Mouse (Mus musculus): ENCODE measurements around the gene Ap2s1. TPM values are rescaled to one million over a fixed set of nuclear protein-coding genes. Genes with fewer than 3 reads are reported as not detected.
A peak's percentile ranks its signal among the peaks of the same experiment; 100 is the strongest.

Ap2s1 gene
- polyA plus RNA-seq, 1 experiment from 2014 or later, result 255 TPM

DNA sequence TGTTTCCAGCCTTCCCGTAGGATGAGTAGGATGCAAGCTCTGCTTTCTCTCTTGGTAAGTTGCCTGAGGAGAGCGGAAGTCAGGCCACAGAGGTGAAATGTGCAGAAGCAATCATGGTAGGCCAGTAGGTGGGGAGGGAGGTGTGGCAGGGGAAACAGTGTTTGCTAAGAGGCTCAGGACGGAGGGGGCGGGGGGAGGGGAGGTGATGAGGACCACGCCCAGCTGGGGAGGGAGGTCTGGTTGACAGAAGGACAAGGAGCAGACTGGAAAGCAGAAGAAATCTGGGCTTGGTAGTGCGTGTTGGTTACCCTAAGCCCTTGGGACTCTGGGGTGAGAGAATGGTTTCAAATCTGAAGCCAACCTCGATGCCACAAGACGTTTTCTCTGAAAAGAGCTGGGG lies 22.1 kb downstream of the Ap2s1 start:
- no peak overlapping the region for H3K27ac ChIP-seq (ENCODE audit: low read depth)
- DNase-seq (ENCODE audit: low spot score) (peak; percentile 69), ATAC-seq (replicated peaks; ENCODE audit: low FRiP score, low TSS enrichment, low read depth) (peak; percentile 57; the same call in 1 of the 2 replicates)
- no peaks in the 10 kb centered on the region for H3K36me3 ChIP-seq (ENCODE audit: control insufficient read depth, insufficient read depth, low read length)
- no peaks in the 10 kb centered on the region for H3K27me3 ChIP-seq (replicated peaks; ENCODE audit: control insufficient read depth, insufficient read depth, low read length)
- H3K4me1 ChIP-seq (replicated peaks; ENCODE audit: control insufficient read depth, insufficient read depth, low read length), result no peaks in the 10 kb centered on the region
- H3K4me3 ChIP-seq (ENCODE audit: low read depth, low read length), result no peak overlapping the region
- H3K4me2 ChIP-seq (ENCODE audit: low read length), result no peak overlapping the region
- WGBS, result 20% methylated on average over 8 of the region's 8 CpGs
- no peak overlapping the region for H3K9ac ChIP-seq (ENCODE audit: low read length)
- no peaks in the 10 kb centered on the region for H3K9me3 ChIP-seq (ENCODE audit: control insufficient read depth, low read length)

DNA sequence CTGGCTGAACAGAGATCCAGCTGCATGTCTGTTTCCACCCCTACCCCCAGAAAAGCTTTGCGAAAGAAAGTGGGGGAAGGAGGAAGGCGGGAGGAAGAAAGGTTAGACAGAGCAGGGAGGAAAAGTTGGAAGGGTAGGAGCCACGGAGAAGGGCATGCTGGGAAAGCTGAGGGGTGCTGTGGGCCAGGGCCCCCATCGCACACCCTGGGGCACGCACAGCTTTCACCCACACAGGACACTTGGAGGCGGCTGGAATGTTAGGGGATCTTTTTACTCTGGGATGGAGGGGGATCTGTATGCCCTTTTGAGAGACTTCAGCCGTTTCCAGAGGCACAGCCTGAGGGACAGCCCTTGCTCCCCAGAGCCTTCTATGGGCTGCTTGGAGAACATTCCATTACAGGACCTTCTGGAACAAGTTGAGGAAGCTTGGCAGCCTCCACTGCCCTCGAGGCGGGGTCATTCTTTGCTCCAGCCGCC lies 22.8 kb downstream of the Ap2s1 start:
- no peak overlapping the region for H3K4me2 ChIP-seq (ENCODE audit: low read length)

DNA sequence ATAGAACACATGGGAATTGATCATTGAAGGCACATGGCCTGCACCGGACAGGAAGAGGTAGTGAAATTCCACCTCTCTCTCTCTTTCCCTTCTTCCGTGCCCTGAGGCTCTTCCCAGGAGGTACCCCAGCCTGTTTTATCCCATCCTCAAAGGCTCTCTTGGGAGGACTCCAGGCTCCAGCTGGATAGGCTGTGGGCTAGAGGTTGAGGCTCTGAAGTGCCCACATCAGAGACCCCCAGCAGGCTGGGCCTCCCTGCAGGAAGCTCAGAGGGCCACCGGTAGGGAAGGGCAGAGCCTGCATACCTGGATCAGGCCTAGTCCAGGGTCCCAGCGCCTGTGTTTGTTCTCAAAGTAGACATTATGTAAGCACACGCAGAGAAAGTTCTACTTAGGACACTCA lies 23.4 kb downstream of the Ap2s1 start:
- no peak overlapping the region for H3K4me2 ChIP-seq (ENCODE audit: low read length)
- H3K9me3 ChIP-seq (ENCODE audit: control insufficient read depth, low read length), result no peaks in the 10 kb centered on the region
- WGBS, result 47% methylated on average over 5 of the region's 5 CpGs
- no peak overlapping the region for H3K4me3 ChIP-seq (ENCODE audit: low read depth, low read length)
- DNase-seq (ENCODE audit: low spot score), result no peak
- no peak overlapping the region for H3K27ac ChIP-seq (ENCODE audit: low read depth)
- no peaks in the 10 kb centered on the region for H3K36me3 ChIP-seq (ENCODE audit: control insufficient read depth, insufficient read depth, low read length)
- H3K4me1 ChIP-seq (replicated peaks; ENCODE audit: control insufficient read depth, insufficient read depth, low read length), result no peaks in the 10 kb centered on the region
- no peak for ATAC-seq (replicated peaks; ENCODE audit: low FRiP score, low TSS enrichment, low read depth)
- H3K27me3 ChIP-seq (replicated peaks; ENCODE audit: control insufficient read depth, insufficient read depth, low read length), result no peaks in the 10 kb centered on the region
- no peak overlapping the region for H3K9ac ChIP-seq (ENCODE audit: low read length)

More for the DNA sequence above, 22.8 kb downstream of the Ap2s1 start:
- no peak overlapping the region for H3K4me3 ChIP-seq (ENCODE audit: low read depth, low read length)
- H3K27ac ChIP-seq (ENCODE audit: low read depth), result no peak overlapping the region
- ATAC-seq (replicated peaks; ENCODE audit: low FRiP score, low TSS enrichment, low read depth) (no peak), DNase-seq (ENCODE audit: low spot score) (no peak)
- no peak overlapping the region for H3K9ac ChIP-seq (ENCODE audit: low read length)
- no peaks in the 10 kb centered on the region for H3K36me3 ChIP-seq (ENCODE audit: control insufficient read depth, insufficient read depth, low read length)
- no peaks in the 10 kb centered on the region for H3K4me1 ChIP-seq (replicated peaks; ENCODE audit: control insufficient read depth, insufficient read depth, low read length)
- H3K9me3 ChIP-seq (ENCODE audit: control insufficient read depth, low read length), result no peaks in the 10 kb centered on the region
- H3K27me3 ChIP-seq (replicated peaks; ENCODE audit: control insufficient read depth, insufficient read depth, low read length), result no peaks in the 10 kb centered on the region
- 42% methylated on average over 10 of the region's 10 CpGs for WGBS

DNA sequence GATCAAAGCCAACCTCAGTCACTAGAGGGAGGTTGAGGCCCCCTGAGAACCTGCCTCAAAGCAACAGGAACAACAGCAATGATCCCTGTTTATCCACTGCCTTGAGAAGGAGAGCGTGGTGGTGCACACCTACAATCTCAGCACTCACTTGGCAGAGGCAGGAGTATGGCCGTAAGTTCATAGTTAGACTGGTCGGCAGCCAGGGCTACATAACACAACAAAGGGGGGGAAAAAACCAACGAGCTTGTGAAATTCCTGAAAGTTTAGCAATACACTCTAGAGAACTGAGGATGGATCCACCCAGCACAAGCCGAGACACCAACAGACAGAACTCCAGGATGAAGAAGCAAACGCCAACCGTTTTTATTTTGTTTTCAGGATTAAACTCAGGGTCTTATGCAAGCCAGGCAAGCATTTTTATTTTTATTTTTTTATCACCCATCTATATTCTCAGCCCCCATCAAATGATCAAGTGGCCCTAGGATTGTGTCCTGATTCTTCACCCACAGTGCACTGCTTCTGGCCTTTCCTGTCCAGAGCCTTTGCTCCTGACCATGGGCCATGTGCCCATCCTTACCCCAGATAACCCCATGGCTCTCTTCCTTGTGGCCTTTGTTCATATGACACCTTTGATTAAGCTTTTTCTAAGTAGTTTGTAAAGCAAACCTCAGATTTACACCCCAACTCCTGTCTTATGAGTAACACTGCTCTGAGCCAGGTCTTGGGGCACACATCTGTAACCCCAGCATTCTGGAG lies 25.4 kb downstream of the Ap2s1 start:
- no peak overlapping the region for H3K27ac ChIP-seq (ENCODE audit: low read depth)
- no peak overlapping the region for H3K4me3 ChIP-seq (ENCODE audit: low read depth, low read length)
- ATAC-seq (replicated peaks; ENCODE audit: low FRiP score, low TSS enrichment, low read depth) (no peak), DNase-seq (ENCODE audit: low spot score) (no peak)
- no peaks in the 10 kb centered on the region for H3K36me3 ChIP-seq (ENCODE audit: control insufficient read depth, insufficient read depth, low read length)
- no peak overlapping the region for H3K9ac ChIP-seq (ENCODE audit: low read length)
- H3K4me2 ChIP-seq (ENCODE audit: low read length), result no peak overlapping the region
- WGBS, result 90% methylated on average over 7 of the region's 7 CpGs
- no peaks in the 10 kb centered on the region for H3K4me1 ChIP-seq (replicated peaks; ENCODE audit: control insufficient read depth, insufficient read depth, low read length)
- H3K27me3 ChIP-seq (replicated peaks; ENCODE audit: control insufficient read depth, insufficient read depth, low read length), result no peaks in the 10 kb centered on the region
- H3K9me3 ChIP-seq (ENCODE audit: control insufficient read depth, low read length), result no peaks in the 10 kb centered on the region

DNA sequence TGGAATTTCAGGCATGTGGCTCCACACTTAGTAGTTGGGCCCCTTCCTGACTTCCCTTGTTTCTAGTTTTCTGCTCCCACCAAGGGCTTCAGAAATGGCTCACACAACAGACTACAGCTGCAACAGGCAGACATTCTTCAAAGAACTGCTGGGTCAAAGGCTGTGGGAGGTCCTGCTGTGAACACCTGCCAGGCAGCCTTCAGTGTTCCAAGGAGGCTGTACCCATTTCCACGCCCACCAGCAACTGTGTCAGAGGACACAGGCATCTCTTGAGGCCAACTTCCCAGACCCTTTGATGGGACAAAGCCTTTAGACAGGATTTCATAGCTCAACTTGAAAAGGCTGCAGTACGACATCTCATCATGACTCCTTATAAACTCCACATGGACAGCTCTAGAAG lies 28.2 kb downstream of the Ap2s1 start:
- Histone ChIP-seq H3K36me3 (ENCODE audit: control insufficient read depth, insufficient read depth, low read length) (no peaks in the 10 kb centered on the region), H3K4me1 (replicated peaks; ENCODE audit: control insufficient read depth, insufficient read depth, low read length) (no peaks in the 10 kb centered on the region), H3K27me3 (replicated peaks; ENCODE audit: control insufficient read depth, insufficient read depth, low read length) (no peaks in the 10 kb centered on the region), H3K4me2 (ENCODE audit: low read length) (no peak overlapping the region), H3K9ac (ENCODE audit: low read length) (no peak overlapping the region), H3K27ac (ENCODE audit: low read depth) (no peak overlapping the region), H3K4me3 (ENCODE audit: low read depth, low read length) (no peak overlapping the region), H3K9me3 (ENCODE audit: control insufficient read depth, low read length) (0 out of 2 replicates have a peak, but pooled peaks cover 4% of the 10 kb centered on the region)
- 54% methylated on average over 2 of the region's 2 CpGs for WGBS
- DNase-seq (ENCODE audit: low spot score) (no peak), ATAC-seq (replicated peaks; ENCODE audit: low FRiP score, low TSS enrichment, low read depth) (no peak)

DNA sequence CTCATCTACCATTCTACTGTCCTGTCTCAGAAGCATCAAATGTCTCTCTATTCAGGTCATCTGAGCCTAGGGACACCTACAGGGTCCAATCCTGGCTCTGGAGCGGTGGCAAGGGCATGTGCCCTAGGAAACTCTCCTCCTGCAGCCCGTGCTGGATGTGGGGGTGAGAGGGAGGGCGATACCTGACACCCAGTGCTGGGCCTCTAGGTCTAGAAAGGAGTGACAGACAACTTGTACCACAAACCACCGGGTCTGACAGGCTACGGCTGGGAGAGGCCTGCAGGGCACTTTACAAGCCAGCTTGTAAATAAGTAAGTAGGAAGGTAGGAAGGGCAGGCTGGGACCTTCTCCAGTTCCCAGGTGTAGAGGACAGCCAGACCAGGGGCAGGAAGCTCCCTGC lies 37.7 kb downstream of the Ap2s1 start:
- WGBS, result 51% methylated on average over 5 of the region's 5 CpGs
- H3K36me3 ChIP-seq (ENCODE audit: control insufficient read depth, insufficient read depth, low read length), result no peaks in the 10 kb centered on the region
- H3K4me1 ChIP-seq (replicated peaks; ENCODE audit: control insufficient read depth, insufficient read depth, low read length), result no peaks in the 10 kb centered on the region
- no peak overlapping the region for H3K9ac ChIP-seq (ENCODE audit: low read length)
- H3K4me2 ChIP-seq (ENCODE audit: low read length), result no peak overlapping the region
- H3K4me3 ChIP-seq (ENCODE audit: low read depth, low read length), result no peak overlapping the region
- DNase-seq (ENCODE audit: low spot score) (no peak), ATAC-seq (replicated peaks; ENCODE audit: low FRiP score, low TSS enrichment, low read depth) (no peak)
- no peaks in the 10 kb centered on the region for H3K27me3 ChIP-seq (replicated peaks; ENCODE audit: control insufficient read depth, insufficient read depth, low read length)
- no peak overlapping the region for H3K27ac ChIP-seq (ENCODE audit: low read depth)
- H3K9me3 ChIP-seq (ENCODE audit: control insufficient read depth, low read length), result 0 out of 2 replicates have a peak, but pooled peaks cover 3% of the 10 kb centered on the region

DNA sequence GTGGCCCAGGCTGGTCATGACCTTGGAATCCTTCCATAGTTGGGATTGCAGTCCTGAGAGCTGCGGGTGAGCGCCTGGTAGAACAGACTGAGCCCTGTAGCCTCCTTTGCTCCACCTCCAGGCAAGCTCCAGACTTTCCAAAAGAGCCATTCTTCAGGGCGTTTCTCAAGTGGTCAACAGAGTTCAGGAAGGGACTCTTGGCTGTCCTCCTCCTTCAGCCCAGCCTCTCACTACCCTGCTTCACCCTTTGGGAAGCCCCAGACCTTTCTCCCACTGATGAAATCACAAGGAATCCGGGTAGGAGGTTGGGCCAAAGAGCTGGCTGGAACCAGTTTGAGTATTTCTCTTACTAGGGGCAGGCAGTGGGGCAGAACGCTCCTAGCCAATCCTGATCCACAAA lies 41.9 kb downstream of the Ap2s1 start:
- H3K4me2 ChIP-seq (ENCODE audit: low read length), result no peak overlapping the region
- H3K36me3 ChIP-seq (ENCODE audit: control insufficient read depth, insufficient read depth, low read length), result no peaks in the 10 kb centered on the region
- H3K4me1 ChIP-seq (replicated peaks; ENCODE audit: control insufficient read depth, insufficient read depth, low read length), result peaks cover 11% of the 10 kb centered on the region
- no peak for DNase-seq (ENCODE audit: low spot score)
- H3K27me3 ChIP-seq (replicated peaks; ENCODE audit: control insufficient read depth, insufficient read depth, low read length), result no peaks in the 10 kb centered on the region
- H3K4me3 ChIP-seq (ENCODE audit: low read depth, low read length), result no peak overlapping the region
- H3K27ac ChIP-seq (ENCODE audit: low read depth), result no peak overlapping the region
- no peak overlapping the region for H3K9ac ChIP-seq (ENCODE audit: low read length)
- 66% methylated on average over 5 of the region's 5 CpGs for WGBS
- H3K9me3 ChIP-seq (ENCODE audit: control insufficient read depth, low read length), result no peaks in the 10 kb centered on the region
- ATAC-seq (replicated peaks; ENCODE audit: low FRiP score, low TSS enrichment, low read depth), result no peak

DNA sequence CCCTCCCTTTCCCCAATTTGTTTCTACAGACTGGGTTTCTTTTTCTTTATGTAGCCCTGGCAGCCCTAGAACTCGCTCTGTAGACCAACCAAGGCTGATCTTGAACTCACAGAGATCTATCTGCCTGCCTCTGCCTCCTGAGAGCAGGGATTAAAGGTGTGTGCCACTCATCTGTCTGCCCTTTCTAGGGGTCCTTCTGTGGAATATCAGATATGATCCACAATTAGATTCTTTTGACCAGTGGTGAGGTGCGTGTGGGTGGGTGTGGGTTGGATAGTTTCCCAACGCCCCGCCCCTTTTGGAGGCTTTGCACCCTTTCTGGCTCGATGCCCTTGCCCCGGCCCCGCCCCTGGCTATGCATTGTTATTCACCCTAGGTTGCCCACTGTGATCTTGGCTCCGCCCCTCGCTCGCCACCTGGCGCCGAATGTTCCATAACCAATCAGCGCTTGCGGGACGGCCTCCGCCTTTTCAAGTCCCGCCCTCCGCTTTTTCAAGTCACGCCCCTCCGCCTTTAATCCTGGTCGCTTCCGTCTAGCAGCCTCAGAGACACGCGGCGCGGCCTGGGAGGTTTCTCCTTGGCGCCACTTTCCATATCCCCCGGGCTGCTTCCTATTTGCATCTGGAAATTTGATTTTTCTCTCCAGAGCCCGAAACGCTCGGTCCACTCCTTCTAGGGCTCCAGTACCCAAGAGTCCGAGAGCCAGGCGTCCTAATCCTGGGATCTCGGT lies 42.8 kb downstream of the Ap2s1 start, which contains the start of gene Slc1a5:
TSS of gene Slc1a5 (plus strand) at position 516 of the 730 bp plus-strand sequence.
- no peaks in the 10 kb centered on the region for H3K36me3 ChIP-seq (ENCODE audit: control insufficient read depth, insufficient read depth, low read length)
- ATAC-seq (replicated peaks; ENCODE audit: low FRiP score, low TSS enrichment, low read depth) (peak; percentile 85), DNase-seq (ENCODE audit: low spot score) (peak; percentile 93)
- H3K27me3 ChIP-seq (replicated peaks; ENCODE audit: control insufficient read depth, insufficient read depth, low read length), result no peaks in the 10 kb centered on the region
- H3K27ac ChIP-seq (ENCODE audit: low read depth), result peak within 1 kb of the TSS; percentile 44
- peak within 1 kb of the TSS; percentile 63 for H3K4me3 ChIP-seq (ENCODE audit: low read depth, low read length)
- peak within 1 kb of the TSS; percentile 97 for H3K4me2 ChIP-seq (ENCODE audit: low read length)
- H3K9ac ChIP-seq (ENCODE audit: low read length), result peak within 1 kb of the TSS; percentile 62
- H3K4me1 ChIP-seq (replicated peaks; ENCODE audit: control insufficient read depth, insufficient read depth, low read length), result peaks cover 11% of the 10 kb centered on the region
- H3K9me3 ChIP-seq (ENCODE audit: control insufficient read depth, low read length), result no peaks in the 10 kb centered on the region
- 3% methylated on average over 33 of the region's 34 CpGs for WGBS

Measured in intestine, embryonic 14.5 days (tissue).